Mouse (Mus musculus): ENCODE results near the gene Hoxd9.

DNA sequence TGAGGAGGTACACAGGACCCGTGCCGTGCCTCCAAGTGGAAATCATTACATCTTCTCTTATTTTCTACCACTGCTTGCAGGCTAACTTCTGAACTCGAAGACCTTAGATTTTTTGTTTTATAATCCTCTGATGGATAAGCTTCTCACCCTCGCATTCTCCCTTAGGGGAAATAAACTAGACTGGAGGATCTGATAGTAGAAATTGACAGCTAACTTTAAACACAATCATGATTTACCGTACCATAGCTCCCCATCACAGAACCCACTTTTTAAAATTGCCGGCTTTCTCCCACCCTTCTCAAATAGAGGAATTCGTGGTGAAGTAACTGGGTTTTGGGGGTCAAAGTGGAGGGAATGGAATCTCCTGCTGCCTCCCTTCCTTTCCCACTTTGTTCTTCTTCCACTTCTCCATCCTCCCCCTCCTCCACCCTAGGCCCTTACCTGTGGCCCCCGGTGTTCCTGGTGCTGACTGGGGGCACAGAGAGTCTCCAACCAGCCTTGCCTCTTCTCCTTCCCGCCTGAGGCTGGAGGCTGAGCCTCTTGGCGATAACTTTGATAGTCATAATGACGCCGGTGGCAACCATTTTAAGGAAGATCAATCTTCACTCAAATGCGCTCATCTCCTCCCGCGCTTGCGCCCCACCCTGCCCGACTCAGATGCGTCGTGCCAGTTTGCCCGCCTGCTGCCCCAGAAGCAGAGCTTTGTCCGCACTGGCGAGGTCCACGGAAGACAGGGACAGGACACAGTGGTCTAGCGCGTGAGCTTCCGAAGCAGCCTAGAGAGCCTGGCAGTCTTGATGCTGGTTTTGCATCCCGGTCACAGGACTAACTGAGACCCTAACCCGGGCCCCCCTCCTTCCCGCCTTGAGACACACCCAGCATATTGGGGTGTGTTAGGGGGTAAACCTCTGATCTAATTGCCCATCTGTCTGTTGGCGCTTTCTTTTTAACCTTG is 36.8 kb upstream of the Hoxd9 start:
- TF ChIP-seq EP300 (optimal IDR thresholded peaks at IDR 0.05) = no peak
- no peak for TF ChIP-seq CTCF (IDR thresholded peaks at IDR 0.05; ENCODE audit: low read depth)
